Mouse (Mus musculus) urinary bladder, postnatal 14 days (tissue): ENCODE results near the gene Clpp.
A peak's percentile ranks its signal among the peaks of the same experiment; 100 is the strongest.

Experiments
- DNase-seq: peaks from one replicate; pipeline ENCODE4 v3.0.0; 2021; ENCODE audit warnings: low spot score

Clpp gene

GRCm38 (mm10) chr17:56990115-56990746 is at the start of gene Clpp:
Gene Clpp (plus strand): TSS chr17:56990305.
- peak; percentile 94 for DNase-seq

GRCm38 (mm10) chr17:56950915-56951314 is 39.2 kb upstream of the Clpp start:
- peak; percentile 67 for DNase-seq

GRCm38 (mm10) chr17:56952639-56953038 is 37.5 kb upstream of the Clpp start:
- no peak for DNase-seq

- DNase-seq, result no peak
Observed at GRCm38 (mm10) chr17:56954871-56955270, 35.2 kb upstream of the Clpp start.

DNA sequence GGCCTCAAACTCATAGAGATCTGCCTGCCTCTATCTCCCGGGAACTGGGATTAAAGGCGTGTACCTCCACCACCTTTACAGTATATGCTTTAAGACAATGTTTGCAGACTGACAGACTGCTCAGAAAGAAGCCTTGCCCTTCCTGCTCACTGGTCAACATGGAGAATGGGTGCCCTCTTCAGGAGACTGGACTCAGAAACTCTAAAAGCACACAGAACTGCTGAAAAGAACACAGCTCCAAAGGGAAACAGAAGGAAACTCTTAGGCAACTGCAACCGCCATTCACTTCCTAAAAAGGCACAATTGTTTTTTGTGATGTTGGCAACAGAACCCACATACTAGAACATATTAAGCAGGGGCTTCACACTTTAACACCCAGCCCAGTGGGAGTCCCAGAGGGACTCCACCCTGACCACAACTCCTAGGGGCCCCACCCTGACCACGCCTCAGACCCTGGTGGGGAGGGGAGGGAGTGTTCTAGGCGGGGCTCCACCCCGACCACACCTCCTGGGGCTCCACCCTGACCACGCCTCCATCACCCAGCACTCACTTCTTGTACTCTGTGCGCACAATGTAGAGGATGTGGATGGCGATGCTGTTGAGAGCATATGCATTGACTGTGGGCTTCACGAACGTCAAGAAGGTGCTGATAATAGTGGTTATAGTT is 32.2 kb upstream of the Clpp start:
- DNase-seq, result no peak

GRCm38 (mm10) chr17:56958667-56959066 is 31.4 kb upstream of the Clpp start:
- DNase-seq, result no peak

- DNase-seq, result no peak
Observed at GRCm38 (mm10) chr17:56961880-56962279, 28.2 kb upstream of the Clpp start.

DNA sequence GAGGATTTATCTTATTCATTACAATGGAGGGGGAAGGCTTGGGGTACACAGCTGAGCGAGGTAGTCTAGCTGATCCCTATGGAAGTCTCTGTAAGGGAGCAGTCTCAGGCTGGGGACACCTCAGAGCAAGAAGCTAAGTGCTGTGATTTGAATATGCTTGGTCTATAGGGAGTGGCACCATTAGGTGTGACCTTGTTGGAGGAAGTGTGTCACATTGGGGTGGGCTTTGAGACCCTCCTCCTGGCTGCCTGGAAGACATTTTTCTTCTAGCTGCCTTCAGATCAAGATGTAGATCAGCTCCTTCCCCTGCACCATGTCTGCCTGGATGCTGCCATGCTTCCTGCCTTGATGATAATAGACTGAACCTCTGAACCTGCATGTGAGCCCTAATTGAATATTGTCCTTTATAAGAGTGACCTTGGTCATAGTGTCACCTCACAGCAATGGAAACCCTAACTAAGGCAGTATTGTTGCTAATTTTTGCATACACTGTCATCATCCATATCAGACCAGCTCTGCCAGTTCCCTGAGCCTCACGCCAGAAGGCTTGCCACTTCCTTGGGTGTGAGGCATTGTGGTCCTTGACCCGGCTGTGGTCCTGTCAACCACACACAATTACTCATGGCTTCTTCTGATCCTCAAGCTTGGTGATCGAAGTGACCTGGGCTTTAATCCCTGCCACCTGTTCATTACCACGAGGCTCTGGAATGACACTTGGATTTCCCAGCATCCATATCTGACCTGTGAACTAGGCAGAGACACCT is 27.3 kb upstream of the Clpp start:
- DNase-seq, result no peak

- DNase-seq, result no peak
Observed at GRCm38 (mm10) chr17:56963646-56964045, 26.5 kb upstream of the Clpp start.

- DNase-seq, result no peak
Observed at GRCm38 (mm10) chr17:56969321-56969720, 20.8 kb upstream of the Clpp start.

DNA sequence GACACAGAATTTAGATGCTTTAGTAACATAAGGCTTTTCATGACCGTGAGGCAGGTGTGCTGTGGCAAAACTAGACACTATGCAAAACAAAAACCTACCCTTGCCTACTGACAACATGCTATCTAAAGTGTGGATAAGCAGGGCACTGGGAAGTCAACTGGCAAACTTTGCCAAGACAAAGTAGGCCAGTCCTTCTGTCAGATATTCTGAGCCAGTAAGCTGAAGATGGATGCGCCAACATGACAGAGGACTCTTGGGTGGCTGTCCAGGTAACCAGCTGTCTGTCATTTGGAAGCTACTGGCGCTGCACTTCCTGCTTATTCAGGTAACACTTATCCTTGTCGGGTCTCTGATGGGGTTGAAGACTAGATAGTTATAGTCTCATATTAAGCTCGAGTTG is 20.0 kb upstream of the Clpp start:
- no peak for DNase-seq

DNA sequence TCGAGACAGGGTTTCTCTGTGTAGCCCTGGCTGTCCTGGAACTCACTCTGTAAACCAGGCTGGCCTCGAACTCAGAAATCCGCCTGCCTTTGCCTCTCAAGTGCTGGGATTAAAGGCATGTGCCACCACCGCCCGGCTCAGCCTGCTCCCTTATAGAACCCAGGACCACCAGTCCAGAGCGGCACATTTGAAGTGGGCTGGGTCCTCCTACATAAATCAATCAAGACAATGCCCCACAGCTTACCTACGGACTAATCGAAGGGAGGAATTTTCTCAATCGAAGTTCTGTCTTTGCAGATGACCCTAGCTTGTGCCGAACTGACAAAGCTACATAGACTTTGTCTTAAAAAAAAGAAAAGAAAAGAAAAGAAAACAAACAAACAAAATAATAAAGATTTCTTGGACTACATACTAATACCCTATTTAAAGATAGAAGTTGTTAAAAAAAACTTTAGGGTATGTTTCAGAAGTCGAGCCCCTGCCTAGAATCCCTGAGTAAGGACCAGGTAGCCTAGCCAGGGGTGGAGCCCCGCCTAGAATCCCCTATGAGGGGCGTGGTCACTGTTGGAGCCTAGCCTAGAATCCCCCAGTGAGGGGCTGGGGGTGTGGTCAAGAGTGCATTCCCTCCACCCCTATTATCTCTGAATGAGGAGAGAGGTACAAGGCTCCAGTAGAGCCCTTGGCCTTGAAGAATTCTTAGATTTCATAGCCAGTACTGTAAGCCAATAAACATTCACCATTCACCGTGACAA is 16.0 kb upstream of the Clpp start:
- no peak for DNase-seq

DNA sequence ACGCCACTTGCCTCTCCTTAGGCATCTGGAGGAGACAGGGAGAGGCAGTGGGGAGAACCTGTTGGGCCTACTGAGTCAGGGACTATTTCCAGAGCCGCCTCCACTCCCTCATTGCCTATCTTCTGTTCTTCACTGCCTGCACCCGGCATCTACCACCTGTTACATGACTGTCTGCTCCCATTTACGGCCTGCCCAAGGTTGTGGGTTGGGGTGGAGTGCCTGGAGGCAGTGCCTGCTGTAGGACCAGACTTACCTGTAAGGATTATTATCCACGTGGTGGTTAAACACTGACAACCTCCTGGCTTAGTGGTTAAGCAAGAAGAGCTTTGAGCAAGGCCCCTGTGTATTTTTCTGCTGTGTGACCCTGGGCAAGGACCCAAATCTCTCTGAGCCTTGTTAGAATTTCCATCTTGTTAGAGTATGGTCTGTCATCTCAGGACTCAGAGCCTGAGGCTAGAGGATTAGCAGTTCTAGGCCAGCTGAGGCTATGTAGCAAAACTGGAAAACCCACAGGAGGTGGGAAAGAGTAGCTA is 15.3 kb upstream of the Clpp start:
- DNase-seq, result no peak

GRCm38 (mm10) chr17:56975391-56975790 is 14.7 kb upstream of the Clpp start:
- no peak for DNase-seq

- no peak for DNase-seq
Observed at GRCm38 (mm10) chr17:56976531-56977390, 13.3 kb upstream of the Clpp start.

DNA sequence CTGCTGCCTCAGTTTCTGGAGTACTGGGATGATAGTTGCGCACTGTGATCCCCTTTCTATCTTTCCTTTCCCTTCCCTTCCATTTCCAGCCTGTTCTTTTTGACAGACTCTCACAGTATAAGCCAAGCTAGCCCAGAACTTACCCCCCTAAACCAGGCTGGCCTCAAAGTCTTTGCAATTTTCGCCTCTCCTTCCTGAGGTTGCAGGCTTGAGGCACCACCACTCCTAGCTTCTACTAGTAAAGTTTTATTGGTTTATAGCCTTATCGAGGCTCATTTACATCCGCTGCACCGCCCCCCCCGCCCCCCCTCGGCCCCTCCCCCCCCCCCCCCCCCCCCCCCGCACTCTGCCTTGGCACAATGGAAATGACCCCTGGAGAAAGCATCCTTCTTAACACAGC is 10.6 kb upstream of the Clpp start:
- DNase-seq, result no peak

DNA sequence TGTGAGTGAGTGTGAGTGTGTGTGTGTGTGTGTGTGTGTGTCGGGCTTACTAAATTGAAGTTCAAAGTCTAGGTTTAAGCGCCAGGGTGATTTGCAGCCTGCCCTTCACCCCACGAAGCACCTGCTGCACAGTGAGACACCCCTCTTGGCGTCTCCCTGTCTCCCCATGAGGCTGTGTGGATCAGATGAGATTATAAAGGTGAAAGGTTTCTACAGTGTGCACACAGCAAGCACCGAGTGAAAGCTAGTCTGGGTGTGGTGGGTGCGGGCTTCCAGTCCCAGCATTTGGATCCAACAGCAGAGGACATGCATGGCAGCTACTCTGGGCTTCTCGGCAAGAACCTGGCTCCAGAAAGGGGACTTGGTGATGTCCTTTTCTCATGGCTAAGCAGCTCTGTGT is 9.1 kb upstream of the Clpp start:
- no peak for DNase-seq

- DNase-seq, result no peak
Observed at GRCm38 (mm10) chr17:56982013-56982412, 8.1 kb upstream of the Clpp start, which contains the start of gene Acer1. Gene Acer1 (minus strand): TSS chr17:56982126.

- DNase-seq, result no peak
Observed at GRCm38 (mm10) chr17:56984886-56985285, 5.2 kb upstream of the Clpp start.

DNA sequence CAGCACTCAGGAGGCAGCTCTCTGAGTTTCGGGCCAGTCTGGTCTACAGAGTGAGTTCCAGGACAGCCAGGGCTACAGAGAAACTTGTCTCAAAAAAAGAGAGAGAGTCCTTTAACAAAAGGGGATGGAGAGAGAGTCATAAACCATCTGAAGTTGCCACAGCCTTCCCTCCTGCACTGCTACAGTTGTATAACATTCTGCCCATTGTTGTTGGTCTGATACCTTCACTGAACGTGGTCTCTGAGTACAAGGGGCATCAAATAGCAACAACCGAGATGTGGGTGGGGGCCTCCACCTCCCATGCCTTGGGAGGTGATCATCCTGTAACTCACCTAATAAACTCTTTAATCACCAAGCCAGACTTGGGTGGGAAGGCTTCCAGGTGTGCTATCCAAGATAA is 4.4 kb upstream of the Clpp start:
- DNase-seq, result no peak

GRCm38 (mm10) chr17:56986105-56986805 is 3.9 kb upstream of the Clpp start:
- no peak for DNase-seq
